9 mouse cellular contexts compared by ENCODE assay signal in genomic region chr11:97936758-97937157, GRCm38 (mm10). TPM values are rescaled to one million over a fixed set of nuclear protein-coding genes. Genes with fewer than 3 reads are reported as not detected.
DNase-seq lines count a peak whose midpoint lies in the region; ATAC-seq and TF ChIP-seq lines count a peak whose summit lies in the region.
"Had no signal": no experiment of that assay in that cellular context is flagged by ENCODE, and none has a peak within 500 bp of the region (broad histone marks: within the 10 kb centered on the region; RNA-seq: fewer than 3 reads in every experiment).

No protein-coding gene starts in this region.

- no peak overlapping the region for H3K9ac ChIP-seq in forebrain, postnatal 0 days
- no peak overlapping the region for H3K9ac ChIP-seq in forebrain, embryonic 12.5 days
- H3K9ac ChIP-seq: limb, embryonic 12.5 days had no signal

- peak; percentile 45 for DNase-seq in forebrain, postnatal 0 days
- DNase-seq in ovary, postnatal 14 days (ENCODE audit: low spot score): peak; percentile 50
- DNase-seq in ovary, adult 18-20 months (ENCODE audit: low spot score): no peak
- DNase-seq in heart, postnatal 14 days: peak; percentile 53 to 73
- DNase-seq in lung, postnatal 14 days: peak; percentile 70
- DNase-seq in splenic B cell, adult 2 months (ENCODE audit: low read depth, low spot score): peak; percentile 85

- no peak for ATAC-seq in forebrain, postnatal 0 days
- no peak for ATAC-seq in forebrain, embryonic 12.5 days (ENCODE audit: low FRiP score)

- no peak overlapping the region for H3K4me2 ChIP-seq in forebrain, postnatal 0 days (ENCODE audit: low read depth)
- no peak overlapping the region for H3K4me2 ChIP-seq in forebrain, embryonic 12.5 days
- H3K4me2 ChIP-seq: limb, embryonic 12.5 days had no signal

- H3K4me3 ChIP-seq in forebrain, postnatal 0 days (ENCODE audit: low read depth, low read length): no peak overlapping the region
- H3K4me3 ChIP-seq in forebrain, embryonic 12.5 days (replicated peaks): no peak overlapping the region
- no peak overlapping the region for H3K4me3 ChIP-seq in bone marrow, adult 2 months (replicated peaks; ENCODE audit: control insufficient read depth, low read depth, low read length)
- H3K4me3 ChIP-seq: limb, embryonic 12.5 days had no signal

- 36% methylated on average over 3 of the region's 3 CpGs for WGBS in forebrain, postnatal 0 days
- WGBS in forebrain, embryonic 12.5 days: 22% methylated on average over 3 of the region's 3 CpGs
- 58% methylated on average over 3 of the region's 3 CpGs for WGBS in bone marrow, adult 2 months

- peak; percentile 72 for TF ChIP-seq CTCF in forebrain, postnatal 0 days (IDR thresholded peaks at IDR 0.05; ENCODE audit: low read depth)
- TF ChIP-seq CTCF in bone marrow, adult 2 months (IDR thresholded peaks at IDR 0.05; ENCODE audit: control insufficient read depth, insufficient read depth, low read length): peak; percentile 79

- H3K27ac ChIP-seq in forebrain, postnatal 0 days (ENCODE audit: low read depth, low read length): no peak overlapping the region
- H3K27ac ChIP-seq in forebrain, embryonic 12.5 days: no peak overlapping the region
- no peak overlapping the region for H3K27ac ChIP-seq in bone marrow, adult 2 months (ENCODE audit: control insufficient read depth, insufficient read depth, low read depth, low read length, poor library complexity)
- H3K27ac ChIP-seq: limb, embryonic 12.5 days had no signal

- intact Hi-C loops in heart, postnatal 14 days (cut with DNase I): loop anchor here (2.0 kb wide), 1 partner anchor 50 kb away; the partner anchor contains the start of gene Plxdc1

- H3K4me1 ChIP-seq in forebrain, postnatal 0 days (ENCODE audit: insufficient read depth): no peaks in the 10 kb centered on the region
- no peaks in the 10 kb centered on the region for H3K4me1 ChIP-seq in forebrain, embryonic 12.5 days
- H3K4me1 ChIP-seq in bone marrow, adult 2 months (ENCODE audit: control insufficient read depth, insufficient read depth, low read length): no peaks in the 10 kb centered on the region
- H3K4me1 ChIP-seq: limb, embryonic 12.5 days had no signal

- no peak for TF ChIP-seq POLR2A in bone marrow, adult 2 months (IDR thresholded peaks at IDR 0.05; ENCODE audit: borderline replicate concordance, control insufficient read depth, low read depth, low read length)

- H3K9me3 ChIP-seq in forebrain, postnatal 0 days (ENCODE audit: low read length): no peaks in the 10 kb centered on the region
- no peaks in the 10 kb centered on the region for H3K9me3 ChIP-seq in forebrain, embryonic 12.5 days
- H3K9me3 ChIP-seq: limb, embryonic 12.5 days had no signal

- no peaks in the 10 kb centered on the region for H3K27me3 ChIP-seq in forebrain, postnatal 0 days (ENCODE audit: insufficient read depth, low read length)
- H3K27me3 ChIP-seq in forebrain, embryonic 12.5 days: peaks cover 3% of the 10 kb centered on the region; the same call in 1 of the 2 replicates
- H3K27me3 ChIP-seq in splenic B cell, adult 2 months (ENCODE audit: control insufficient read depth, insufficient read depth, low read length, poor library complexity, severe bottlenecking): no peaks in the 10 kb centered on the region
- H3K27me3 ChIP-seq: limb, embryonic 12.5 days had no signal

- H3K36me3 ChIP-seq in forebrain, postnatal 0 days (ENCODE audit: insufficient read depth): no peaks in the 10 kb centered on the region
- no peaks in the 10 kb centered on the region for H3K36me3 ChIP-seq in forebrain, embryonic 12.5 days (replicated peaks)
- H3K36me3 ChIP-seq in splenic B cell, adult 2 months (ENCODE audit: control insufficient read depth, insufficient read depth, low read length, poor library complexity, severe bottlenecking): no peaks in the 10 kb centered on the region
- H3K36me3 ChIP-seq: limb, embryonic 12.5 days had no signal

RNA-seq across cellular contexts. Expression of gene Plxdc1, which starts 49.5 kb away (rescaled TPM):
- total RNA-seq in forebrain, postnatal 0 days (2014; rRNA removed): 0.54 and 1.5 TPM in 2 replicates
- polyA plus RNA-seq in forebrain, postnatal 0 days (2015; fragmentation: Nextera tagmentation; extraction: Ambion mirVana): 1.6 and 3.5 TPM in 2 replicates
- polyA plus RNA-seq in forebrain, embryonic 12.5 days (2016; fragmentation: Nextera tagmentation; extraction: Ambion mirVana): 0.22 and 0.33 TPM in 2 replicates
- polyA plus RNA-seq in bone marrow, adult 2 months (2011; ENCODE audit: insufficient read depth, insufficient read length, low replicate concordance, missing spikeins): 2.0 and 11.9 TPM in 2 replicates
- 1 to 10 TPM; 7.3 TPM for total RNA-seq in heart, postnatal 14 days (2021)
- polyA plus RNA-seq: limb, embryonic 12.5 days had no signal

RNA-seq across cellular contexts. Expression of gene Fbxo47, which starts 52.8 kb away (rescaled TPM):
- 1.3 and 1.8 TPM in 2 replicates for total RNA-seq in forebrain, postnatal 0 days (2014; rRNA removed)
- polyA plus RNA-seq in forebrain, postnatal 0 days (2015; fragmentation: Nextera tagmentation; extraction: Ambion mirVana): 0.43 and 0.58 TPM in 2 replicates
- polyA plus RNA-seq in forebrain, embryonic 12.5 days (2016; fragmentation: Nextera tagmentation; extraction: Ambion mirVana): 0.60 and 0.91 TPM in 2 replicates
- polyA plus RNA-seq in bone marrow, adult 2 months (2011; ENCODE audit: insufficient read depth, insufficient read length, low replicate concordance, missing spikeins): not detected in 2 replicates
- under 1 TPM; 0.17 to 0.37 TPM for total RNA-seq in heart, postnatal 14 days (2021)

RNA-seq across cellular contexts. Expression of gene Arl5c, which starts 59.2 kb away (rescaled TPM):
- 3.7 and 5.2 TPM in 2 replicates for total RNA-seq in forebrain, postnatal 0 days (2014; rRNA removed)
- 3.0 and 4.2 TPM in 2 replicates for polyA plus RNA-seq in forebrain, postnatal 0 days (2015; fragmentation: Nextera tagmentation; extraction: Ambion mirVana)
- polyA plus RNA-seq in forebrain, embryonic 12.5 days (2016; fragmentation: Nextera tagmentation; extraction: Ambion mirVana): 7.0 and 7.8 TPM in 2 replicates
- polyA plus RNA-seq in bone marrow, adult 2 months (2011; ENCODE audit: insufficient read depth, insufficient read length, low replicate concordance, missing spikeins): 33.1 and 47.3 TPM in 2 replicates
- total RNA-seq in heart, postnatal 14 days (2021): 1 to 10 TPM; 1.6 to 6.2 TPM
